Mouse (Mus musculus): ENCODE data around the gene Zdhhc13.

- TF ChIP-seq CTCF (IDR thresholded peaks at IDR 0.05; ENCODE audit: insufficient read depth, low read depth, low read length), result no peak
- TF ChIP-seq POLR2A (IDR thresholded peaks at IDR 0.05; ENCODE audit: insufficient read depth, low read depth, low read length), result no peak
These were observed 2.6 kb downstream of the Zdhhc13 start for GRCm38 (mm10) chr7:48791412-48791811.

All from olfactory bulb, adult 2 months (tissue).